Mouse (Mus musculus) lung, adult 2 months (tissue): ENCODE data around the gene Dars2.

Source experiments
- CTCF ChIP-seq: fragments of 200-500 bp; IDR thresholded peaks from 2 replicates; pipeline ENCODE4 v1.5.1; 2011; ENCODE audit warnings: mild to moderate bottlenecking, low read length, control low read depth; ENCODE audit not compliant: insufficient read depth
- POLR2A ChIP-seq: fragments of 200-500 bp; IDR thresholded peaks from 2 replicates; pipeline ENCODE4 v1.6.1; 2011; ENCODE audit warnings: low read depth, mild to moderate bottlenecking, control low read depth, low read length, borderline replicate concordance; ENCODE audit errors: extremely low read depth

DNA sequence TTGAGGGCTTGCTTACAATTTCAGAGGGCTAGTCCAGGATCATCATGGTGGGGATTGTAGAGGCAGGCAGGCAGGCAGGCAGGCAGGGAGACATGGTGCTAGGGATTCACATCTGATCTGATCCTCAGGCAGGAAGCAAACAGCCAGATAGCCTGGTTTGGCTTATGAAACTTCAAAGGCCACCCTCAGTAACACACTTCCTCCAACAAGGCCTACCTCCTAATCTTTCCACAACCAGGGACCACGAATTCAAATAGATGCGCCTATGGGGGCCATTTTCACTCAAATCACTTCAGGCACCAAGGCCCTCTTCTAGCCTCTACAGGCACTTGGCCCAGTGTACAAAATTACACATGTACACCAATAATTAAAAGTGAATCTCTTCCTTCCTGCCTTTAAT is 43.3 kb downstream of the Dars2 start:
- no peak for TF ChIP-seq POLR2A
- no peak for TF ChIP-seq CTCF
